Mouse (Mus musculus) E14TG2a.4 (cell line): ENCODE results near the gene Gmfg.

Source experiments
- CTCF ChIP-seq: conservative IDR thresholded peaks from 2 replicates; pipeline ENCODE4 v1.5.1; 2014; ENCODE audit warnings: low read length
- NANOG ChIP-seq: IDR thresholded peaks from 2 replicates; pipeline ENCODE4 v1.6.1; 2014; ENCODE audit warnings: borderline replicate concordance, low read length, mixed read lengths
- POU5F1 ChIP-seq: IDR thresholded peaks from 2 replicates; pipeline ENCODE4 v1.6.1; 2014; ENCODE audit warnings: low read length, borderline replicate concordance

- TF ChIP-seq CTCF (peak; percentile 84), POU5F1 (no peak), NANOG (no peak)
Measured at GRCm38 (mm10) chr7:28398000-28398399, 39.2 kb upstream of the Gmfg start.
